Comparison of ENCODE assay signal across 15 mouse cellular contexts in the genomic region with DNA sequence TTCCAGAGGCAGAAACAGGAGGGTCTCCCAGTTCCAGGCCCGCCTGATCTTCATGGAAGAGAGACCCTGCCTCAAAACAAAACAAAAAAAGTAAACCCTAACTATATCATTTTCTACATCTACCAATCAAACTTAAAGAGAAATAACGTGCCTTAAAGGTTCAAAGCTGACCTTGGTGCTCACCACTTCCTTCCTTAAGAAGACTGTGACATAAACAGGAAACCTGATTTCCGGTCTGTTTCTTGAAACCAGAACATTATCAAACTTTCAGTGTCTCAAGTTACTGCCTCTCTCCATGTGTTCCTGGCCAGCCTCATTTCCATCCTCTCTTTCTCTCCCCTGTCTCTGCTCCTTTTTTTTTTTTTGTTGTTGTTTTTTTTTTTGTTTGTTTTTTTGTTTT. TPM values are rescaled to one million over a fixed set of nuclear protein-coding genes. Genes with fewer than 3 reads are reported as not detected.
A peak's percentile ranks its signal among the peaks of the same experiment; 100 is the strongest.
DNase-seq lines count a peak whose midpoint lies in the region; ATAC-seq lines count a peak whose summit lies in the region.
"Had no signal": no experiment of that assay in that cellular context is flagged by ENCODE, and none has a peak within 500 bp of the region (broad histone marks: within the 10 kb centered on the region; RNA-seq: fewer than 3 reads in every experiment).

No protein-coding gene starts in this region.

- peak; percentile 33 for ATAC-seq in megakaryocyte, adult 5-6 weeks (ENCODE audit: poor library complexity, severe bottlenecking)
- ATAC-seq: hindbrain, postnatal 0 days; midbrain, embryonic 15.5 days had no signal

- peak; percentile 94 for DNase-seq in 416B (ENCODE audit: low read depth)
- DNase-seq in B cell, adult 2 months: peak; percentile 32 to 36
- DNase-seq in T-cell, adult 2 months (ENCODE audit: low spot score): peak; percentile 61
- no peak for DNase-seq in cerebellum, postnatal 4 days (ENCODE audit: low spot score in 2 of 2)
- no peak for DNase-seq in heart, adult 18-20 months
- no peak for DNase-seq in layer of hippocampus, adult 8-10 months (ENCODE audit: low spot score in 2 of 2)
- DNase-seq: adrenal gland, postnatal 25 days; cerebellum, adult 2 months; gastrocnemius, postnatal 10 days; kidney, adult 18-20 months; retina, postnatal 1 day; thymus, postnatal 25 days had no signal

RNA-seq across cellular contexts. Expression of gene Mdm4, which starts 0.6 kb away (rescaled TPM):
- 66.6 and 69.0 TPM in 2 replicates for total RNA-seq in megakaryocyte, adult 5-6 weeks (2015)
- total RNA-seq in megakaryocyte, adult 5-6 weeks (2017): 88.5 and 97.9 TPM in 2 replicates
- total RNA-seq in heart, adult 18-20 months (2021): 10 to 100 TPM; 19.7 to 27.7 TPM
- 100 to 1,000 TPM in 1 of 4 experiments, 10 to 100 TPM in 3; 86.9 to 117 (median 95.4) TPM for total RNA-seq in layer of hippocampus, adult 8-10 months (2022)

RNA-seq across cellular contexts. Expression of gene Pik3c2b, which starts 15.7 kb away (rescaled TPM):
- 0.67 and 1.1 TPM in 2 replicates for total RNA-seq in megakaryocyte, adult 5-6 weeks (2015)
- total RNA-seq in megakaryocyte, adult 5-6 weeks (2017): 0.48 and 0.98 TPM in 2 replicates
- 10 to 100 TPM; 13.9 to 14.3 TPM for total RNA-seq in heart, adult 18-20 months (2021)
- total RNA-seq in layer of hippocampus, adult 8-10 months (2022): 10 to 100 TPM; 15.9 to 17.6 (median 16.4) TPM

Comparison
In these comparisons a context has a peak if more than half of its experiments do, and no peak if none do; other contexts are left out.
1. DNase-seq: peak in 416B (single experiment), B cell, adult 2 months (2 of 2) and T-cell, adult 2 months (single experiment); none in cerebellum, postnatal 4 days (0 of 2), heart, adult 18-20 months (0 of 2) and layer of hippocampus, adult 8-10 months (0 of 2).
2. RNA of gene Pik3c2b, which starts 15.7 kb away (total RNA-seq): 15.9 to 17.6 TPM in layer of hippocampus, adult 8-10 months and 13.9 to 14.3 TPM in heart, adult 18-20 months; 0.48 to 1.1 TPM in megakaryocyte, adult 5-6 weeks; every median in the first group is over 4 times any median in the second.